Mouse (Mus musculus) limb, embryonic 14.5 days (tissue): ENCODE measurements around the gene Gas2. TPM values are rescaled to one million over a fixed set of nuclear protein-coding genes. Genes with fewer than 3 reads are reported as not detected.

Source experiments
- ATAC-seq: fragments of 200-750 bp; cut with Nextera tagmentation; 2 replicates; pipeline ENCODE4 v1.8.0; 2017; ENCODE audit warnings: low read depth, moderate number of reproducible peaks, moderate TSS enrichment; ENCODE audit not compliant: low FRiP score
- DNase-seq: peaks from one replicate; pipeline ENCODE4 v3.0.0-alpha.2; 2015; ENCODE audit warnings: low spot score
- H3K27ac ChIP-seq: fragments of 300-500 bp; sonication (generic); replicated peaks from 2 replicates; pipeline ENCODE4 v1.5.1; 2014; ENCODE audit warnings: low read depth, mild to moderate bottlenecking, low read length, moderate library complexity, mixed read lengths
- H3K27me3 ChIP-seq: fragments of 300-500 bp; sonication (generic); 2 replicates; pipeline ENCODE4 v1.6.1; 2014; ENCODE audit warnings: low read length, mixed read lengths; ENCODE audit not compliant: control insufficient read depth, insufficient read depth
- H3K36me3 ChIP-seq: fragments of 300-500 bp; sonication (generic); 2 replicates; pipeline ENCODE4 v1.6.1; 2014; ENCODE audit warnings: mild to moderate bottlenecking, low read length, moderate library complexity, mixed read lengths; ENCODE audit not compliant: control insufficient read depth, insufficient read depth
- H3K4me1 ChIP-seq: fragments of 300-500 bp; sonication (generic); 2 replicates; pipeline ENCODE4 v1.6.1; 2014; ENCODE audit warnings: antibody characterized with exemption, low read length, mixed read lengths; ENCODE audit not compliant: control insufficient read depth, insufficient read depth
- H3K4me2 ChIP-seq: fragments of 300-500 bp; sonication (generic); replicated peaks from 2 replicates; pipeline ENCODE4 v1.6.1; 2014; ENCODE audit warnings: low read depth, mild to moderate bottlenecking, low read length, moderate library complexity; ENCODE audit not compliant: severe bottlenecking
- H3K4me3 ChIP-seq: fragments of 300-500 bp; sonication (generic); replicated peaks from 2 replicates; pipeline ENCODE4 v1.5.1; 2014; ENCODE audit warnings: low read length
- H3K9ac ChIP-seq: fragments of 300-500 bp; sonication (generic); 2 replicates; pipeline ENCODE4 v1.6.1; 2014; ENCODE audit warnings: mild to moderate bottlenecking, low read depth, low read length, moderate library complexity; ENCODE audit not compliant: severe bottlenecking
- H3K9me3 ChIP-seq: fragments of 300-500 bp; sonication (generic); 2 replicates; pipeline ENCODE4 v1.6.1; 2016; ENCODE audit warnings: low read length; ENCODE audit not compliant: control insufficient read depth
- POLR2A ChIP-seq: fragments of 200-500 bp; IDR thresholded peaks from 2 replicates; pipeline ENCODE4 v1.8.0; 2012; ENCODE audit warnings: inconsistent platforms, mild to moderate bottlenecking, moderate library complexity, borderline replicate concordance; ENCODE audit not compliant: insufficient read depth, insufficient read length; ENCODE audit errors: extremely low read depth
- WGBS: fragments of 180-500 bp; shearing (Covaris S2); extraction: QIAGEN DNeasy Blood & Tissue Kit; methylation state at CpG from one replicate; pipeline ENCODE4 v1.1.7; 2014; 5-methylcytosine and 5-hydroxymethylcytosine counted together
- polyA plus RNA-seq, 2 experiments: library from polyadenylated mRNA; depleted of rRNA in 1 of 2; stranded (reverse) in 1 of 2; unstranded in 1 of 2; fragments of >200 nt; fragmentation: Nextera tagmentation in 1 of 2; extraction: Ambion mirVana in 1 of 2; gene quantifications; 2 replicates each; pipeline versions ENCODE4 v1.2.1 to v1.2.3; 2012 to 2014

Gas2 gene
- polyA plus RNA-seq, 2 experiments: 178 to 211 TPM

GRCm38 (mm10) chr7:51879136-51879723, 17.4 kb downstream of the Gas2 start:
- Histone ChIP-seq H3K4me3 (peak overlapping the region; percentile 52), H3K4me2 (peak overlapping the region; percentile 66), H3K36me3 (no peaks in the 10 kb centered on the region), H3K9me3 (no peaks in the 10 kb centered on the region), H3K4me1 (peaks cover 15% of the 10 kb centered on the region; the same call in 1 of the 2 replicates), H3K27ac (peak overlapping the region; percentile 97), H3K27me3 (no peaks in the 10 kb centered on the region), H3K9ac (peak overlapping the region; percentile 71)
- under 1% methylated on average over 13 of the region's 17 CpGs for WGBS
- DNase-seq: peak; percentile 78
- peak; percentile 18; the same call in 1 of the 2 replicates for TF ChIP-seq POLR2A
- ATAC-seq: peak; percentile 83

- Histone ChIP-seq H3K4me3 (peak overlapping the region; percentile 52), H3K27ac (peak overlapping the region; percentile 97), H3K4me1 (peaks cover 15% of the 10 kb centered on the region; the same call in 1 of the 2 replicates), H3K9me3 (no peaks in the 10 kb centered on the region), H3K9ac (peak overlapping the region; percentile 71), H3K36me3 (no peaks in the 10 kb centered on the region), H3K4me2 (peak overlapping the region; percentile 66), H3K27me3 (no peaks in the 10 kb centered on the region)
- ATAC-seq (no peak), DNase-seq (no peak)
- TF ChIP-seq POLR2A: no peak
- 40% methylated on average over 4 of the region's 4 CpGs for WGBS
These were observed 18.3 kb downstream of the Gas2 start for GRCm38 (mm10) chr7:51880121-51880520.

- 64% methylated on average over 3 of the region's 3 CpGs for WGBS
- Histone ChIP-seq H3K4me3 (no peak overlapping the region), H3K9ac (no peak overlapping the region), H3K36me3 (peaks cover 15% of the 10 kb centered on the region), H3K9me3 (no peaks in the 10 kb centered on the region), H3K27ac (no peak overlapping the region), H3K4me2 (no peak overlapping the region; the same call in 1 of the 2 replicates), H3K4me1 (peaks cover 23% of the 10 kb centered on the region; the same call in 1 of the 2 replicates), H3K27me3 (no peaks in the 10 kb centered on the region)
- no peak for TF ChIP-seq POLR2A
- ATAC-seq (no peak), DNase-seq (no peak)
These were observed 23.5 kb downstream of the Gas2 start for GRCm38 (mm10) chr7:51885345-51885744.

GRCm38 (mm10) chr7:51887678-51888567, 26.1 kb downstream of the Gas2 start:
- no peaks in the 10 kb centered on the region for H3K27me3 ChIP-seq
- H3K9me3 ChIP-seq: no peaks in the 10 kb centered on the region
- no peak overlapping the region for H3K4me2 ChIP-seq
- 45% methylated on average over 11 of the region's 11 CpGs for WGBS
- no peak for DNase-seq
- TF ChIP-seq POLR2A: no peak
- peak overlapping the region; percentile 61 for H3K27ac ChIP-seq
- no peak overlapping the region; the same call in 1 of the 2 replicates for H3K9ac ChIP-seq
- no peak for ATAC-seq
- peaks cover 24% of the 10 kb centered on the region for H3K36me3 ChIP-seq
- no peak overlapping the region for H3K4me3 ChIP-seq
- peaks cover 24% of the 10 kb centered on the region; the same call in 1 of the 2 replicates for H3K4me1 ChIP-seq

- H3K9ac ChIP-seq: no peak overlapping the region
- no peaks in the 10 kb centered on the region for H3K27me3 ChIP-seq
- WGBS: 88% methylated on average over 7 of the region's 7 CpGs
- ATAC-seq (no peak), DNase-seq (no peak)
- H3K9me3 ChIP-seq: no peaks in the 10 kb centered on the region
- H3K4me1 ChIP-seq: peaks cover 28% of the 10 kb centered on the region; the same call in 1 of the 2 replicates
- H3K4me2 ChIP-seq: no peak overlapping the region
- no peak overlapping the region for H3K27ac ChIP-seq
- no peak overlapping the region for H3K4me3 ChIP-seq
- TF ChIP-seq POLR2A: no peak
- peaks cover 24% of the 10 kb centered on the region for H3K36me3 ChIP-seq
These were observed 27.8 kb downstream of the Gas2 start for GRCm38 (mm10) chr7:51889601-51890000.
